Mouse (Mus musculus) kidney, embryonic 15.5 days (tissue): ENCODE measurements around the gene Ahnak. TPM values are rescaled to one million over a fixed set of nuclear protein-coding genes. Genes with fewer than 3 reads are reported as not detected.
A peak's percentile ranks its signal among the peaks of the same experiment; 100 is the strongest.

Experiments used
- ATAC-seq: fragments of 200-750 bp; cut with Nextera tagmentation; replicated peaks from 2 replicates; pipeline ENCODE4 v1.8.0; 2017; ENCODE audit warnings: moderate TSS enrichment; ENCODE audit not compliant: low FRiP score
- H3K27ac ChIP-seq: fragments of 300-500 bp; sonication (generic); 2 replicates; pipeline ENCODE4 v1.5.1; 2015; ENCODE audit warnings: mild to moderate bottlenecking, inconsistent platforms
- H3K27me3 ChIP-seq: fragments of 300-500 bp; sonication (generic); 2 replicates; pipeline ENCODE4 v1.6.1; 2015; ENCODE audit warnings: inconsistent platforms
- H3K36me3 ChIP-seq: fragments of 300-500 bp; sonication (generic); 2 replicates; pipeline ENCODE4 v1.6.1; 2015; ENCODE audit warnings: inconsistent platforms
- H3K4me1 ChIP-seq: fragments of 300-500 bp; sonication (generic); 2 replicates; pipeline ENCODE4 v1.6.1; 2015; ENCODE audit warnings: inconsistent platforms
- H3K4me2 ChIP-seq: fragments of 300-500 bp; sonication (generic); 2 replicates; pipeline ENCODE4 v1.6.1; 2015; ENCODE audit warnings: moderate library complexity, mild to moderate bottlenecking, inconsistent platforms
- H3K4me3 ChIP-seq: fragments of 300-500 bp; sonication (generic); replicated peaks from 2 replicates; pipeline ENCODE4 v1.5.1; 2015; ENCODE audit warnings: mild to moderate bottlenecking, inconsistent platforms
- H3K9ac ChIP-seq: fragments of 300-500 bp; sonication (generic); 2 replicates; pipeline ENCODE4 v1.6.1; 2015; ENCODE audit warnings: mild to moderate bottlenecking, inconsistent platforms
- H3K9me3 ChIP-seq: fragments of 300-500 bp; sonication (generic); replicated peaks from 2 replicates; pipeline ENCODE4 v1.6.1; 2016; ENCODE audit warnings: inconsistent platforms
- WGBS: fragments of 180-500 bp; shearing (Covaris S2); methylation state at CpG from one replicate; pipeline ENCODE4 v1.1.7; 2015; ENCODE audit warnings: mixed read lengths; 5-methylcytosine and 5-hydroxymethylcytosine counted together
- polyA plus RNA-seq: library from polyadenylated mRNA; unstranded; fragments of >200 nt; fragmentation: Nextera tagmentation; extraction: Ambion mirVana; gene quantifications from 2 replicates; pipeline ENCODE4 v1.2.1, GENCODE M21; 2015

The Ahnak gene
- polyA plus RNA-seq, 1 experiment from 2014 or later = 18.2 TPM

DNA sequence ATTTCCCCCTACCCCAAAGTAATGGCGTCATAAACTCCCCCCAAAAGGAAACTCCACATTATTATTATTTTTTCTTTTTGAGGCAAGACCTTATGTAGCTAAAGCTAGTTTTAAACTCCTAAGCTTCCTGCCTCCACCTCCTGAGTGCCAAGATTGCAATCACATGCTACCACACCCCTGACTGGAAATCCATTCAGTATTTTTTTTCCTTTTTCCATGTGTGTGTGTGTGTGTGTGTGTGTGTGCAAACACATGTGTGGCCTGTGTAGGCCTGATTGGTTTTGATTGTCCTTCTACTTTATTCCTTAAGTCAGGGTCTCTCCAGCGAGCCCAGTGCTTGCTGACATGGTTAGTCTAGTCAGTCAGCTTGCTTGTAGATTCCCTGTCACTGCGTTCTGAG lies 45.4 kb downstream of the Ahnak start:
- H3K4me2 ChIP-seq = no peak overlapping the region
- no peaks in the 10 kb centered on the region for H3K9me3 ChIP-seq
- H3K36me3 ChIP-seq = no peaks in the 10 kb centered on the region
- 86% methylated on average over 3 of the region's 3 CpGs for WGBS
- no peak overlapping the region for H3K9ac ChIP-seq
- no peak overlapping the region for H3K4me3 ChIP-seq
- no peak overlapping the region for H3K27ac ChIP-seq
- no peaks in the 10 kb centered on the region for H3K27me3 ChIP-seq
- peaks cover 9% of the 10 kb centered on the region; the same call in 1 of the 2 replicates for H3K4me1 ChIP-seq
- no peak for ATAC-seq

DNA sequence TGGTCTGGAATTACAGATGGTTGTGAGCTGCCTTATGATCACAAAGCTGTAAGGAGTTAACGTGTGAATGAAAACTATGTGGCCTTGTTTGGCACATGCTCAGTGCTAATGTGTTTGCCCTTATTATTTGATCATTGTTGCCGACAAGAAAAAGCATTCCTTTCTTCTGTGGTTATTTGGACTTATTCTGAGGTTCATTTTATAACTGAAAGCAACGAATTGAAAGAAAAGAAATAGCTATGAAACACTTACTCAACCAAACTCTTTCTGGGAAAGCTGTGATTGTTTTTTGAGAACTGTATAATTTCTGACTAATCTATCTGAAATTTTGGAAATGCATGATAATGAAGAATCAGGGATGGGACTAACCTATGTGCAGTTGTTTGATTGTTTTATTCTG lies 46.0 kb downstream of the Ahnak start:
- Histone ChIP-seq H3K27me3 (no peaks in the 10 kb centered on the region), H3K36me3 (no peaks in the 10 kb centered on the region), H3K4me3 (no peak overlapping the region), H3K9ac (no peak overlapping the region), H3K4me2 (no peak overlapping the region), H3K4me1 (peaks cover 12% of the 10 kb centered on the region; the same call in 1 of the 2 replicates), H3K9me3 (no peaks in the 10 kb centered on the region), H3K27ac (no peak overlapping the region)
- no peak for ATAC-seq
- 71% methylated on average over 3 of the region's 3 CpGs for WGBS

DNA sequence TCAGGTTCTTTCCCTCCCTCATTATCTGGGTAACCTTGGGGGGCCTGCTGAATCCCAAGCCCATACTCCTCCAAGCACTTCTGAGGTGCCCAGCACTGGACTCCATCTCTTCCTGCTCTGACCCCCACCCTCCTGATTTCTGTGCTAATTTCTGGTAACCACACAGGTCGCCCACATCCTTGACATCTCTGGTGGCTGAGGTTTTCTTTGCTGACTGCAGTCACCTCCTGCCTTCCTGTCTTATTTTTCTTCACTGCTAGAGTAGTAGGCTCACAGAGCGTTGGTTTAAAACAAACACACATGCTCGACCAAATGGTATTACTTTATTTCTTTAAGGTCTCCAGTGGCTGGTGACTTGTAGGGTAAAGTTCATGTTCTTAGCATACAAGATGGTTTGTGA lies 49.1 kb downstream of the Ahnak start:
- WGBS = 50% methylated on average over 3 of the region's 3 CpGs
- no peak for ATAC-seq
- no peaks in the 10 kb centered on the region for H3K27me3 ChIP-seq
- no peak overlapping the region for H3K4me3 ChIP-seq
- no peak overlapping the region for H3K27ac ChIP-seq
- peaks cover 10% of the 10 kb centered on the region; the same call in 1 of the 2 replicates for H3K4me1 ChIP-seq
- no peak overlapping the region for H3K4me2 ChIP-seq
- no peaks in the 10 kb centered on the region for H3K9me3 ChIP-seq
- no peak overlapping the region for H3K9ac ChIP-seq
- no peaks in the 10 kb centered on the region for H3K36me3 ChIP-seq

DNA sequence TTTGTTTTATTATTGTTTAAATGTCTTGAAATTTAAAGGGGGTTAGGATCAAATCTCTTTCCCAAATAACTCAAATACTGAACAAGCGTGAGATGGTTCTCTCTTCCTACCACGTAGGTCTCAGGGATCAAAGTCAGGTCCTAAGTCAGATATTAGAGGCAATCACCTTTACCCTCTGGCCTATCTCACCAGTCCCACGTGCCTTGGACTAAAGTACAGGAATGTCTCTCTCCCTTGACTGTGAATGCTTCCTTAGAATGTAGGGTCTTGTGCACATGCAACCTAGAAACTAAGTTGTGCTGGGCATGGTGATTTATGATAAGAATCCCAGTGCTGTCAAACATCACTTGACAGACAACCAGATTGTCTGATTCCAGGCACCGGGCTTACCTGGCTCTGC lies 50.2 kb downstream of the Ahnak start:
- Histone ChIP-seq H3K27me3 (no peaks in the 10 kb centered on the region), H3K4me3 (no peak overlapping the region), H3K9me3 (no peaks in the 10 kb centered on the region), H3K4me2 (no peak overlapping the region), H3K36me3 (no peaks in the 10 kb centered on the region), H3K4me1 (0 out of 2 replicates have a peak, but pooled peaks cover 3% of the 10 kb centered on the region), H3K27ac (no peak overlapping the region), H3K9ac (no peak overlapping the region)
- WGBS = 78% methylated on average over 4 of the region's 4 CpGs
- no peak for ATAC-seq

DNA sequence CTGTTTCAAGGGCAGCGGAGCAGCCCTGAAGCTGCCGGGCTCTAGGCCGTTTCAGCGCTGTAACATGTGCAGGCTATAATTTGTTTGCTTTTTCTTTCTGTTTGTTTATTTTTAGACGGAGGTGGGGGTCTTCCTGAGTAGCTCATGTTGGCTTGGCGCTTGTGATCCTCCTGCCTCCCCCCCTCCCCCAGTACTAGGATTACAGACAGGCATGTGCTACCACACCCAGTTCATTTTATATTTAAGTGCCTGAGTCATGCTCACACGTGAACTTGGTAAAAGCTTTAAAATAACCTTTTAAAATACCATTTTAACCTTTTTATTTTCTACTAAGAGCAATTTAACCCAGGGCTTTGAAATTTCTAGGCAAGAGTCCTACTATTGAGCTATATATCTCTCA lies 50.8 kb downstream of the Ahnak start:
- Histone ChIP-seq H3K9me3 (no peaks in the 10 kb centered on the region), H3K4me3 (no peak overlapping the region), H3K27me3 (no peaks in the 10 kb centered on the region), H3K36me3 (no peaks in the 10 kb centered on the region), H3K9ac (no peak overlapping the region), H3K4me2 (no peak overlapping the region), H3K27ac (no peak overlapping the region), H3K4me1 (0 out of 2 replicates have a peak, but pooled peaks cover 3% of the 10 kb centered on the region)
- no peak for ATAC-seq
- 33% methylated on average over 7 of the region's 7 CpGs for WGBS

DNA sequence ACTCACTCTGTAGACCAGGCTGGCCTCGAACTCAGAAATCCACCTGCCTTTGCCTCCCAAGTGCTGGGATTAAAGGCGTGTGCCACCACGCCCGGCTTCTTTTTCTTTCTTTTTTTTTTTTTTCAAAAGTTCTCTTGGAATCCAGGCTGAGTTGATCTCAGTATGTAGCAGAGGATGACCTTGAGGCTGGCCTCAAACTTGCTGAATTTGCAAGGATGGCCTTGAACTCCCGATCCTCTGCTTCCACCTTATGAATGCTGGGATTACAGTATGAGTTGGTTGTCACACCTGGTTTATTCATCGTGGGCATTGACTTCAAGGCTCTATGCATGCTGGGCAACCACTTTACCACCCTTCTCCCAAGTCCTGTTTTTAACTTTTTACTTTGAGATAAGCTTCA lies 51.6 kb downstream of the Ahnak start:
- Histone ChIP-seq H3K27ac (no peak overlapping the region), H3K4me2 (no peak overlapping the region), H3K27me3 (no peaks in the 10 kb centered on the region), H3K4me3 (no peak overlapping the region), H3K36me3 (no peaks in the 10 kb centered on the region), H3K4me1 (0 out of 2 replicates have a peak, but pooled peaks cover 3% of the 10 kb centered on the region), H3K9ac (no peak overlapping the region), H3K9me3 (no peaks in the 10 kb centered on the region)
- no peak for ATAC-seq
- 81% methylated on average over 6 of the region's 6 CpGs for WGBS

DNA sequence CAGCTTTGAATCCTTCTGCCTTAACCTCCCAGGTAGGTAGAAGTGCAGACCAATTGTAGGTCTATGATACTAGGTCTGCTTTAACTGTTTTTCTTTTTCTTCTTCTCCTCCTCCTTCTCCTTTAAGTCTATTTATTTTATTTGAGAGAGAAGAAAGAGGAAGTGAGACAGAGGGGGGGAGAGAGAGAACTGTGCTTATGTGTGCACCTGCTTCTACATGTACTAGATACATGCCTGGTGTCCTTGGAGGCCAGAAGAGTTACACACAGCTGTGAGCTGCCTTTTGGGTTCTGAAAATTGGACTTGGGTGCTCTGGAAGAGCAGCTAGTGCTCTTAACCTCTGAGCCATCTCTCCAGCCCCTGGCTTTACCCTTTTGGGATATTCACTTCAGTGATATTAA lies 52.0 kb downstream of the Ahnak start:
- no peak overlapping the region for H3K4me2 ChIP-seq
- no peaks in the 10 kb centered on the region for H3K27me3 ChIP-seq
- no peak for ATAC-seq
- no peaks in the 10 kb centered on the region for H3K36me3 ChIP-seq
- H3K4me1 ChIP-seq = 0 out of 2 replicates have a peak, but pooled peaks cover 3% of the 10 kb centered on the region
- H3K27ac ChIP-seq = no peak overlapping the region
- H3K9ac ChIP-seq = no peak overlapping the region
- H3K4me3 ChIP-seq = no peak overlapping the region
- no peaks in the 10 kb centered on the region for H3K9me3 ChIP-seq

DNA sequence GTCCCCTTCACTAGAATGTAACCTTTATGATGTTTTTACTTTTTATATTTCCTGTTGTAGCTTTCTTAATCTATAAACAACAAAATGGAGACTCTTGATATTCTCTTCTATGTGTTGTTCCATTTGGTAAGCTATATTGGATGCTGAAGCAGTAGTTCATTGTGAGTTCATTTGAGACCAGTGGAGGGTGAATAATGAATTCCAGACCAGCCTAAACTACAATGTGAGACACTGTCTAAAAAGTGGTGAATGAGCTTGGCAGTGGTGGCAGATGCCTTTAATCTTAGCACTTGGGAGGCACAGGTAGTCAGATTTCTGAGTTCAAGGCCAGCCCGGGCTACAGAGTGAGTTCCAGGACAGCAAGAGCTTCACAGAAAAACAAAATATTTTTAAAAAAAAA lies 54.0 kb downstream of the Ahnak start:
- WGBS = 87% methylated on average over 1 of the region's 1 CpGs
- ATAC-seq = no peak

DNA sequence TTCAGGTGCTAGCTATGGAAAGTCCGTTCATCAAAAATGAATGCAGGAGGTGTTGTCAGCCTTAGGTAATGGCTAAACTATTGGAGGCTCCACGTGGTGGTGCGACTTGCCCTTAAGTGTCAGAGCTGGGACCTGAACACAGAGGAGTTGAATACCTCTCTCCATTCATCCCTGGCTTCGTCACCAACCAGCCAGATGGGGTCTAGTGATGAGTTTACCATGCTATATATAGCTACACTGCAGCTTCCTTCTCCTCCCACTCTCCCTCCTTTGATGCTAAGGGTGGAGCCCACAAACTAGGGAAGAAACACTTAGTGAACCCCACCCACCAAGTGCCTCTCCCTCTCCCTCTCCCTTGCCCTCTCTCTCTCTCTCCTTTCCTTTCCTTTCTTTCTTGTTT lies 55.2 kb downstream of the Ahnak start:
- ATAC-seq = no peak
- 53% methylated on average over 4 of the region's 4 CpGs for WGBS
- Histone ChIP-seq H3K4me2 (no peak overlapping the region), H3K9ac (no peak overlapping the region), H3K27me3 (no peaks in the 10 kb centered on the region), H3K9me3 (no peaks in the 10 kb centered on the region), H3K4me3 (no peak overlapping the region), H3K36me3 (no peaks in the 10 kb centered on the region), H3K27ac (no peak overlapping the region), H3K4me1 (peaks cover 12% of the 10 kb centered on the region)

More for the DNA sequence above, 54.0 kb downstream of the Ahnak start:
- Histone ChIP-seq H3K4me1 (peaks cover 12% of the 10 kb centered on the region), H3K9me3 (no peaks in the 10 kb centered on the region), H3K27me3 (no peaks in the 10 kb centered on the region), H3K4me2 (no peak overlapping the region), H3K36me3 (no peaks in the 10 kb centered on the region), H3K4me3 (no peak overlapping the region), H3K9ac (no peak overlapping the region), H3K27ac (no peak overlapping the region)

DNA sequence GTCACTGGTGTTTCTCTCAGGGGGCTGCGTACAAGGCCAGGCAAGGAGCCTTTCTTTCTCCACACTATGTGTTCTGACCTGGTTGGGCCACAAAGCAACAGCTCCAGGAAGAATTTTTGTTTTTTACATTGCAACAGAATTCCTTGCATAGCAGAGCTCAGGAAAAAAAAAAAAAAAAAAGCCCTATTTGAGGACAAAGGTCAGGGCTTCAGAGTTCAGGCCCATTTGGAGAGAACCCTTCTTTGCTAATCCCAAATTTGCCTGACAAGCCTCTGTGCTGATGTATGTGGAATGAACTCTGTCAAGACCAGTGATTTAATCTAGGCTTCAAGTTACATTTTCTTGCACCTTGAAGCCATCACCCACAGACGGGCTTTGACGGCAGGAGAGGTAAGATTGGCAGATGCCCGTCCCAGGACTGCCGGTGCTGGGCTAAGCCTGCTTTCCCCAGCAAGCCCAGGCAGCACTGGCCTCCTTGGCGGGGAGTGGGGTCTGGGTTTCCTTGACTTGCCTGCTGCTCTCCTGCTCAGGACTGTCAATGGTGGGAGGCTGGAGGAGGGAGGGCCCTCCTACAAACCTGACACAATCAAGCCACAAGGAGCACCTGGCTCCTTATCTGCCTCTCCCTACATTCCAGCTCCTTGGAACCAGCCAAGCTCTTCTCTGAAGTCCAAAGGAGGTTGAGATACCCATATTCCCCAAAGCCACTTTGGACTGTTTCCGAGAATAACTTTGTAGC lies 58.3 kb downstream of the Ahnak start:
- Histone ChIP-seq H3K4me1 (peaks cover 9% of the 10 kb centered on the region), H3K27me3 (no peaks in the 10 kb centered on the region), H3K4me3 (no peak overlapping the region), H3K36me3 (no peaks in the 10 kb centered on the region), H3K4me2 (no peak overlapping the region), H3K9me3 (no peaks in the 10 kb centered on the region), H3K27ac (peak overlapping the region; percentile 48; the same call in 1 of the 2 replicates), H3K9ac (no peak overlapping the region)
- ATAC-seq = no peak
- 73% methylated on average over 7 of the region's 7 CpGs for WGBS

DNA sequence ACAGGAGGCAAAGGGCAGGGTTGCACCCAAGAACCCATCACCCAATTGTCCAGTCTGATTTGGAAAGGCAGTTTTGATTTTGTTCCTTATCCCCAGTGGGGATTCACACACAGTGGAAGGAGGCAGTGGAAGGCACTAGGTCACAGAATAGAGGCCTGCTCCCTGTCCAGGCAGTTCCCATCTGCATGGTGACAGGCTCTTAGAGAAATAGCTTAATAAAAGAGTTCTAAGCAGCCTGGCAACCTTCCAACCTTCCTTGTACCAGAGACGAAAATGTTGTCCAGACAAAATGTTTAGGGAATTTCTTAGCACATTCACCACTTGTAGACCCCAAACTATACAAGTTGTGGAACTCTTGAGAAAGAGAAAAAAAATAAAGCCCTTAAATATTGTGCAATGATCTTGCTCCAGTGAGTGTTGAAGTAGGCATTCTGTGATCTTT lies 58.9 kb downstream of the Ahnak start:
- H3K4me2 ChIP-seq = no peak overlapping the region
- H3K36me3 ChIP-seq = no peaks in the 10 kb centered on the region
- peak overlapping the region; percentile 48; the same call in 1 of the 2 replicates for H3K27ac ChIP-seq
- no peaks in the 10 kb centered on the region for H3K9me3 ChIP-seq
- peaks cover 12% of the 10 kb centered on the region for H3K4me1 ChIP-seq
- H3K4me3 ChIP-seq = no peak overlapping the region
- WGBS = 35% methylated on average over 1 of the region's 1 CpGs
- H3K9ac ChIP-seq = no peak overlapping the region
- no peak for ATAC-seq
- H3K27me3 ChIP-seq = no peaks in the 10 kb centered on the region

DNA sequence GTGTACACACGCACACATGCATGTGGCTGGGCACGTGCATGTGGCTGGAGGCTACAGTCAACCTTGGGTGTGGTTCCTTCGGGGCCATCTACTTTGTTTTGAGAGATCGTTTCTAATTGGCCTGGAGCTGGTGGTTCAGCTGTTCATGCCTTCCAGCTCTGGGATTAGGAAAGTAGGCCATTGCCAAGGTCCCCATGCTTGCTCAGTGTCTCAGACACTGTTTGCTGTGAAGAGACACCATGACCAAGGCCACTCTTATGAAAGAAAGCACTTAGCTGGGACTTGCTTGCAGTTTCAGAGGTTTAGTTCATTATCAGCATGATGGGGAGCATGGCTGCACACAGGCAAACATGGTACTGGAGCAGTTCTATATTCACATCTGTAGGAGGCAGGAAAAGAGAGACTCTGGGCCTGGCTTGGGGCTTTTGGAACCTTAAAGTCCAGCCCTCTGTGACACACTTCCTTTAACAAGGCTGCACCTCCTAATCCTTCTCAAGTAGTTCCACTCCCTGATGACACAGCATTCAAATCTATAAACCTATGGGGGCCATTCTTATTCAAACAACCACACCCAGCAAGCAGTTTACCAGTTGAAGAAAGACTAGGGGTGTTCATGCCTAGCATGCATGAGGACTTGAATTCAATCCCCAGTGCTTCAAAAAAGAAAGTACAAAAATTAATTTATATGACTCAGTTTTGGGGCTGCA lies 60.0 kb downstream of the Ahnak start:
- no peaks in the 10 kb centered on the region for H3K9me3 ChIP-seq
- no peaks in the 10 kb centered on the region for H3K27me3 ChIP-seq
- H3K27ac ChIP-seq = no peak overlapping the region
- no peak overlapping the region for H3K9ac ChIP-seq
- H3K4me1 ChIP-seq = peaks cover 15% of the 10 kb centered on the region
- no peaks in the 10 kb centered on the region for H3K36me3 ChIP-seq
- no peak for ATAC-seq
- WGBS = 91% methylated on average over 4 of the region's 4 CpGs
- no peak overlapping the region for H3K4me3 ChIP-seq
- H3K4me2 ChIP-seq = no peak overlapping the region
